Mouse (Mus musculus) megakaryocyte-erythroid progenitor cell, adult 5-6 weeks (primary cell): Measurements from ENCODE around the gene Plch2. TPM values are rescaled to one million over a fixed set of nuclear protein-coding genes. Genes with fewer than 3 reads are reported as not detected.

Source experiments
- ATAC-seq: replicated peaks from 2 replicates; pipeline ENCODE4 v1.8.0; 2016; ENCODE audit warnings: mild to moderate bottlenecking, inconsistent platforms; ENCODE audit not compliant: severe bottlenecking, poor library complexity, low FRiP score, low TSS enrichment
- total RNA-seq, 2 experiments: library from RNA; stranded (forward) in 1 of 2; stranded (reverse) in 1 of 2; fragments of 200-1000, 215-1000 nt in 1 of 2; fragments of >200 nt in 1 of 2; fragmentation: Nextera tagmentation in 1 of 2; gene quantifications; 2 replicates each; pipeline ENCODE4 v1.2.3; 2014 to 2017

Gene Plch2
- total RNA-seq, 2 experiments from 2014 or later = 0.33 TPM; not detected in 1

GRCm38 (mm10) chr4:154943323-154944039 lies 113.1 kb downstream of the Plch2 start:
- ATAC-seq = no peak

DNA sequence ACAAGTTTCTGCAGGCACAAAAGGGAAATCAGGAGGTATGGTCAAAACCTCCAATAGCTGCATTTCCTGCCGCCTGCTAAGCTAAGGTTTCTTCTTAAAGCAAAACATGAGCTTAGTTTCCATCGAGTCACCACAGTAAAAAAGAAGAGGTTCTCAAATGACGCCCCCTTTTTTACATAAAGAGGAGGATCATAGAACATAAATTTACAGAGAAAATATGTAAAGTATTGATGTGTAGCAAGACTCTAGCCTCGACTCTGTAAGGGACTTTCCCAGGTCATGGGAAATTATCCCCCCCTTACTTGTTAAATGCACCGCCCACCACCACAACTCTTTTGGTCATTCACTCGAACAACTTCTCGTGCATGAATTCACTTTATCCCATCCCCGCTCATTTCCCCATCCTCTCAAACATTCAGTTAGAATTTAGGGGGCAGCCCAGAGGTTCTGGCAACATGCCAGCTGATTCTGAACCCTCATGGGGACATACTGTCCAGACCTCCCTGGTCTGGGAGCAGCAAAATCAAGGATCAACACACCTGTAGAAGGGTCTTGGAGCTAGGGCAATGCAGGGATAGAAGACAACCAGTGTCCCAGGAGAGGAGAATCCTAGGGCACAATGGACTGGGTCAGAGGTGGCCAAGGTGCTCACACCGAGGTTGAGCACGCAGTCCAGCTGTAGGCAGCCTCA lies 113.8 kb downstream of the Plch2 start:
- no peak for ATAC-seq

- ATAC-seq = no peak
Measured at GRCm38 (mm10) chr4:154941831-154942230, 114.8 kb downstream of the Plch2 start.

DNA sequence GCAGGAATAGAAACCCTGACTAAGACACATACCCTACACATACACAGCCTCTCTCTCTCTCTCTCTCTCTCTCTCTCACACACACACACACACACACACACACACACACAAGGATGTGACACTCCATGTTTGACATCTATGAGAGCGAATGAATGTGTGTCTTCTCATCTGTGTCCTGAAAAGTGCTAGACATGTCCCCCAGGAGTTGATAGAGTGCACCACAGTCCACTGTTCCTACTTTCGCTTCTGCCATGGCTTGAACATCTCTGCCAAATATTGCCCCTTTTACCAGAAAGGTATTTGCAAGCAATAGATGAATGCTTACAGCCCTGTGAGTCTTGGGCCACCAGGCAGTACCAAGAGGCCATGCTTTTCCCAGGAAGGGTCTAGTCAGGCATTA lies 116.4 kb downstream of the Plch2 start:
- ATAC-seq = no peak

- ATAC-seq = no peak
Measured at GRCm38 (mm10) chr4:154937746-154938145, 118.8 kb downstream of the Plch2 start.

DNA sequence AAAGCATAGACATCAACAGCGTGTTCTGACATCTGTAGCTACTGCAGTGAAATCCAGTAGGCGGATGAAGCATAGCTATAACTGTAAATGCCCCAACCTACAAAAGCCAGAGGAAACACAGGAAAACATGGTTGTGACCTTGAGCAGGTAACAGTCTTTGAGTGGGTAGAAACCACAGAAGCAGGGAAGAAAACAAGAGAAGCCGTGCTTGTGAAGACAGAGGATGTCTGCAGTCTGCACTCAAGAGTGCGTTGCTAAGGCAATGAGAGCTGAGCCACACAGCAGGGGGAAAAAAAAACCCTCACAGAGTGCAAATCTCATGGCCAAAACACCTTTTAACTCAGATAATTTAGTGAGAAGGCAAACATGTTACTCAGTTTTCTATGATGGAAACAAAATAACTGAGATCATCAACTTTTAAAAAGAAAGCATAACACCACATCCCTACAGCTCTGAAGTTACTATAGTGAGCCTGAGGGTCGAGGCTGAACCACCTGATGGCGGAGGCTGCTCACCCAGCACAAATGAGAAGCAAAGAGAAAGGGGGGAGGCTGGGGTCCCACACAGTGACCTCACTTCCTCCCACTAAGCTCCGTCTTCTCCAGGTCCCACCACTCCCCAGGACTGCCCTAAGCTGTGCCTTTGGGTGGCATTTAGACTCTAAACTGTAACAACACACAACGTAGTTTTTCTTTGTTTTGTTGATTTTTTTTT lies 119.9 kb downstream of the Plch2 start:
- no peak for ATAC-seq

- peak; percentile 65 for ATAC-seq
Measured at GRCm38 (mm10) chr4:154935788-154936187, 120.8 kb downstream of the Plch2 start.

- ATAC-seq = no peak
Measured at GRCm38 (mm10) chr4:154934800-154935199, 121.8 kb downstream of the Plch2 start.

DNA sequence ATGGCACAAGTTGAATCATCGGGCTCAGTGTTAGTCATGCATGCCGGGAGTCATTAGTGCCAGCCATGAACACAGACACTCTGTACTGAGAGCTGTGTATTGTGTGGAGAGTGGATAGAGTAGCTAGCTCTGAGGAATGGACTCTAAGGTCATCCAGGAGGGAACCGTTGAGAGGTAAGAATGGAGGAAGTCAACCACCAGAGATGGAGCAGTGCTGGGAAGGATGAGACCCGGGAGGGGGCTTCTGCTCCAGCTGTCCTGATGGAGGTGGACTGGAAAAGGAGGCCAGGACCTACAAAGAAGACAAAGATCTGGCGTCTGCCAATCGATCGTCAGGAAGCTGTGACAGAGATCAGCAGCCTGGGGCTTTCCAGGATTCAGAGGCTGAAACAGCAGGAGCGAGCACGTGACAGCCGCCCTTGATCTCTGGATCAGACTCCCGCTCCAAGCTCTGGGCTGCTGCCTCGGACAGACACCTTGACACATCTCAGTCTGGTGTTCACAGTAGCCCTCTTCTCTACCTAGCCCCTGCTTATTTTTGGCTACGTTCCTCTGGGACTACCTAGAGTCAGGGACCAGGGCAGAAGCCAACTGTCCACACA lies 123.2 kb downstream of the Plch2 start:
- no peak for ATAC-seq

Other genes starting within 250 kb of the Plch2 start
- not detected in 2 replicates for gene Ttc34, start 219.3 kb downstream of the Plch2 start, total RNA-seq (2014; fragmentation: Nextera tagmentation)
- gene Ttc34, start 219.3 kb downstream of the Plch2 start, total RNA-seq (2017) = not detected in 2 replicates
- 5.5 TPM in 1 of 2 replicates, not detected in the other for gene Mmel1, start 187.2 kb downstream of the Plch2 start, total RNA-seq (2014; fragmentation: Nextera tagmentation)
- gene Mmel1, start 187.2 kb downstream of the Plch2 start, total RNA-seq (2017) = 0.46 and 0.94 TPM in 2 replicates
- gene Fam213b, start 157.6 kb downstream of the Plch2 start, total RNA-seq (2014; fragmentation: Nextera tagmentation) = 1.6 TPM in 1 of 2 replicates, not detected in the other
- 0.94 and 1.1 TPM in 2 replicates for gene Fam213b, start 157.6 kb downstream of the Plch2 start, total RNA-seq (2017)
- gene Tnfrsf14, start 128.2 kb downstream of the Plch2 start, total RNA-seq (2014; fragmentation: Nextera tagmentation) = 133 and 270 TPM in 2 replicates
- gene Tnfrsf14, start 128.2 kb downstream of the Plch2 start, total RNA-seq (2017) = 78.8 and 149 TPM in 2 replicates
- gene Hes5, start 95.9 kb downstream of the Plch2 start, total RNA-seq (2014; fragmentation: Nextera tagmentation) = not detected in 2 replicates
- not detected in 2 replicates for gene Hes5, start 95.9 kb downstream of the Plch2 start, total RNA-seq (2017)
- gene Pank4, start 92.7 kb downstream of the Plch2 start, total RNA-seq (2014; fragmentation: Nextera tagmentation) = 71.5 and 97.3 TPM in 2 replicates
- gene Pank4, start 92.7 kb downstream of the Plch2 start, total RNA-seq (2017) = 34.6 and 35.9 TPM in 2 replicates
- gene Pex10, start 10.2 kb upstream of the Plch2 start, total RNA-seq (2014; fragmentation: Nextera tagmentation) = 8.1 and 9.0 TPM in 2 replicates
- 5.8 and 6.4 TPM in 2 replicates for gene Pex10, start 10.2 kb upstream of the Plch2 start, total RNA-seq (2017)
- gene Rer1, start 29.6 kb upstream of the Plch2 start, total RNA-seq (2014; fragmentation: Nextera tagmentation) = 105 and 108 TPM in 2 replicates
- gene Rer1, start 29.6 kb upstream of the Plch2 start, total RNA-seq (2017) = 97.8 and 135 TPM in 2 replicates
- 3.8 and 7.6 TPM in 2 replicates for gene Morn1, start 29.8 kb upstream of the Plch2 start, total RNA-seq (2014; fragmentation: Nextera tagmentation)
- 1.6 and 1.8 TPM in 2 replicates for gene Morn1, start 29.8 kb upstream of the Plch2 start, total RNA-seq (2017)
- 16.3 and 16.4 TPM in 2 replicates for gene Ski, start 165.8 kb upstream of the Plch2 start, total RNA-seq (2014; fragmentation: Nextera tagmentation)
- 6.7 and 7.7 TPM in 2 replicates for gene Ski, start 165.8 kb upstream of the Plch2 start, total RNA-seq (2017)
- gene Faap20, start 193.0 kb upstream of the Plch2 start, total RNA-seq (2014; fragmentation: Nextera tagmentation) = 25.6 and 41.4 TPM in 2 replicates
- 16.8 and 17.0 TPM in 2 replicates for gene Faap20, start 193.0 kb upstream of the Plch2 start, total RNA-seq (2017)